Mouse (Mus musculus) limb, embryonic 14.5 days (tissue): Measurements from ENCODE around the gene Dhrs13. TPM values are rescaled to one million over a fixed set of nuclear protein-coding genes. Genes with fewer than 3 reads are reported as not detected.

Source experiments
- ATAC-seq: fragments of 200-750 bp; cut with Nextera tagmentation; 2 replicates; pipeline ENCODE4 v1.8.0; 2017; ENCODE audit warnings: low read depth, moderate number of reproducible peaks, moderate TSS enrichment; ENCODE audit not compliant: low FRiP score
- DNase-seq: peaks from one replicate; pipeline ENCODE4 v3.0.0-alpha.2; 2015; ENCODE audit warnings: low spot score
- H3K27ac ChIP-seq: fragments of 300-500 bp; sonication (generic); replicated peaks from 2 replicates; pipeline ENCODE4 v1.5.1; 2014; ENCODE audit warnings: low read depth, mild to moderate bottlenecking, low read length, moderate library complexity, mixed read lengths
- H3K27me3 ChIP-seq: fragments of 300-500 bp; sonication (generic); 2 replicates; pipeline ENCODE4 v1.6.1; 2014; ENCODE audit warnings: low read length, mixed read lengths; ENCODE audit not compliant: control insufficient read depth, insufficient read depth
- H3K36me3 ChIP-seq: fragments of 300-500 bp; sonication (generic); 2 replicates; pipeline ENCODE4 v1.6.1; 2014; ENCODE audit warnings: mild to moderate bottlenecking, low read length, moderate library complexity, mixed read lengths; ENCODE audit not compliant: control insufficient read depth, insufficient read depth
- H3K4me1 ChIP-seq: fragments of 300-500 bp; sonication (generic); 2 replicates; pipeline ENCODE4 v1.6.1; 2014; ENCODE audit warnings: antibody characterized with exemption, low read length, mixed read lengths; ENCODE audit not compliant: control insufficient read depth, insufficient read depth
- H3K4me2 ChIP-seq: fragments of 300-500 bp; sonication (generic); replicated peaks from 2 replicates; pipeline ENCODE4 v1.6.1; 2014; ENCODE audit warnings: low read depth, mild to moderate bottlenecking, low read length, moderate library complexity; ENCODE audit not compliant: severe bottlenecking
- H3K4me3 ChIP-seq: fragments of 300-500 bp; sonication (generic); replicated peaks from 2 replicates; pipeline ENCODE4 v1.5.1; 2014; ENCODE audit warnings: low read length
- H3K9ac ChIP-seq: fragments of 300-500 bp; sonication (generic); 2 replicates; pipeline ENCODE4 v1.6.1; 2014; ENCODE audit warnings: mild to moderate bottlenecking, low read depth, low read length, moderate library complexity; ENCODE audit not compliant: severe bottlenecking
- H3K9me3 ChIP-seq: fragments of 300-500 bp; sonication (generic); 2 replicates; pipeline ENCODE4 v1.6.1; 2016; ENCODE audit warnings: low read length; ENCODE audit not compliant: control insufficient read depth
- POLR2A ChIP-seq: fragments of 200-500 bp; IDR thresholded peaks from 2 replicates; pipeline ENCODE4 v1.8.0; 2012; ENCODE audit warnings: inconsistent platforms, mild to moderate bottlenecking, moderate library complexity, borderline replicate concordance; ENCODE audit not compliant: insufficient read depth, insufficient read length; ENCODE audit errors: extremely low read depth
- WGBS: fragments of 180-500 bp; shearing (Covaris S2); extraction: QIAGEN DNeasy Blood & Tissue Kit; methylation state at CpG from one replicate; pipeline ENCODE4 v1.1.7; 2014; 5-methylcytosine and 5-hydroxymethylcytosine counted together
- polyA plus RNA-seq, 2 experiments: library from polyadenylated mRNA; depleted of rRNA in 1 of 2; stranded (reverse) in 1 of 2; unstranded in 1 of 2; fragments of >200 nt; fragmentation: Nextera tagmentation in 1 of 2; extraction: Ambion mirVana in 1 of 2; gene quantifications; 2 replicates each; pipeline versions ENCODE4 v1.2.1 to v1.2.3; 2012 to 2014

The Dhrs13 gene
- polyA plus RNA-seq, 2 experiments = 14.7 to 23.6 TPM

- Histone ChIP-seq H3K9ac (no peak overlapping the region), H3K4me2 (no peak overlapping the region), H3K4me1 (no peaks in the 10 kb centered on the region), H3K9me3 (no peaks in the 10 kb centered on the region), H3K4me3 (no peak overlapping the region), H3K36me3 (peaks cover 87% of the 10 kb centered on the region), H3K27ac (no peak overlapping the region), H3K27me3 (no peaks in the 10 kb centered on the region)
- peak; percentile 78; the same call in 1 of the 2 replicates for ATAC-seq
- 30% methylated on average over 4 of the region's 4 CpGs for WGBS
- DNase-seq = peak; percentile 81
- no peak for TF ChIP-seq POLR2A
These were observed 12.4 kb upstream of the Dhrs13 start for GRCm38 (mm10) chr11:78019676-78020075.

- no peak overlapping the region for H3K4me2 ChIP-seq
- WGBS = 87% methylated on average over 8 of the region's 8 CpGs
- no peaks in the 10 kb centered on the region for H3K4me1 ChIP-seq
- H3K9me3 ChIP-seq = no peaks in the 10 kb centered on the region
- TF ChIP-seq POLR2A = no peak
- no peak for ATAC-seq
- no peaks in the 10 kb centered on the region for H3K27me3 ChIP-seq
- H3K36me3 ChIP-seq = peaks cover 87% of the 10 kb centered on the region
- no peak overlapping the region for H3K4me3 ChIP-seq
- no peak overlapping the region for H3K27ac ChIP-seq
- no peak overlapping the region for H3K9ac ChIP-seq
- DNase-seq = peak; percentile 13
These were observed 8.5 kb upstream of the Dhrs13 start for GRCm38 (mm10) chr11:78023607-78024006.

- H3K27ac ChIP-seq = no peak overlapping the region
- H3K27me3 ChIP-seq = no peaks in the 10 kb centered on the region
- DNase-seq (no peak), ATAC-seq (no peak)
- WGBS = 83% methylated on average over 8 of the region's 8 CpGs
- H3K4me3 ChIP-seq = no peak overlapping the region
- H3K9me3 ChIP-seq = no peaks in the 10 kb centered on the region
- H3K4me2 ChIP-seq = no peak overlapping the region
- peaks cover 9% of the 10 kb centered on the region for H3K4me1 ChIP-seq
- H3K9ac ChIP-seq = no peak overlapping the region
- peaks cover 65% of the 10 kb centered on the region for H3K36me3 ChIP-seq
- TF ChIP-seq POLR2A = no peak
These were observed 2.8 kb upstream of the Dhrs13 start for GRCm38 (mm10) chr11:78029240-78029639.

GRCm38 (mm10) chr11:78030600-78030999 lies 1.5 kb upstream of the Dhrs13 start:
- Histone ChIP-seq H3K4me2 (no peak overlapping the region), H3K36me3 (peaks cover 60% of the 10 kb centered on the region), H3K27ac (no peak overlapping the region), H3K4me3 (no peak overlapping the region), H3K9me3 (no peaks in the 10 kb centered on the region), H3K4me1 (peaks cover 9% of the 10 kb centered on the region), H3K9ac (no peak overlapping the region), H3K27me3 (no peaks in the 10 kb centered on the region)
- DNase-seq = no peak
- no peak for TF ChIP-seq POLR2A
- WGBS = 61% methylated on average over 2 of the region's 2 CpGs
- no peak for ATAC-seq

DNA sequence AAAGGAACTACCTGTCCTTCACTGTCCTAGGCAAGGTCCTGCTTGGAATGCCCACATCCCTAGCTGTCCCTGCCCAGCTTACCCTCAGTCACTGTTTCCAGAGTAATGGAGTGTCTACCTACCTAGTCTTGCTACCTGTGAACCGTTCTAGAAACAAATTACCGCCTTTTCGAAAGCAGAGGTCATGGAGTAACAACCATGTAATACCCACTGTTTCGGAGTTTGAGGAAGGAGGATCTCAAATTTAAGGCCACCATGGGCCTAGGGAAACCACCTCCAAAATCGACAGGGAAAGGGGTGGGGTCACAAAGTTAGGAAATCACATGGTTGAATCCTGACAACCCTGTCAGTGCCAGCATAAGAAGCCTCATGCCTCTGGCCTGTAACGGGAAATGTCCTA lies 691 bp upstream of the Dhrs13 start:
- Histone ChIP-seq H3K36me3 (peaks cover 54% of the 10 kb centered on the region), H3K4me3 (peak overlapping the region; percentile 68), H3K4me2 (peak overlapping the region; percentile 72), H3K4me1 (peaks cover 9% of the 10 kb centered on the region), H3K27ac (peak overlapping the region; percentile 26; the same call in 1 of the 2 replicates), H3K27me3 (no peaks in the 10 kb centered on the region), H3K9me3 (no peaks in the 10 kb centered on the region), H3K9ac (no peak overlapping the region)
- ATAC-seq (no peak), DNase-seq (no peak)
- 38% methylated on average over 6 of the region's 6 CpGs for WGBS
- TF ChIP-seq POLR2A = no peak

GRCm38 (mm10) chr11:78032809-78033195 lies 722 bp downstream of the Dhrs13 start:
- no peak for ATAC-seq
- H3K4me1 ChIP-seq = peaks cover 13% of the 10 kb centered on the region
- 12% methylated on average over 5 of the region's 5 CpGs for WGBS
- H3K4me2 ChIP-seq = peak overlapping the region; percentile 72
- peak overlapping the region; percentile 81 for H3K9ac ChIP-seq
- H3K27ac ChIP-seq = 0 out of 2 replicates have a peak overlapping the region, but pooled peaks have one; percentile 87
- no peak for DNase-seq
- H3K27me3 ChIP-seq = no peaks in the 10 kb centered on the region
- H3K4me3 ChIP-seq = peak overlapping the region; percentile 68
- no peaks in the 10 kb centered on the region for H3K9me3 ChIP-seq
- TF ChIP-seq POLR2A = no peak
- H3K36me3 ChIP-seq = peaks cover 40% of the 10 kb centered on the region
